Mouse (Mus musculus) liver, embryonic 14 days (tissue): ENCODE measurements around the gene Duxbl1. TPM values are rescaled to one million over a fixed set of nuclear protein-coding genes. Genes with fewer than 3 reads are reported as not detected.

ENCODE experiments used
- polyA plus RNA-seq: library from polyadenylated mRNA; depleted of rRNA; stranded (reverse); fragments of >200 nt; gene quantifications from 2 replicates; pipeline ENCODE4 v1.2.3, GENCODE M21; 2012; rRNA removed

Gene Duxbl1
- 0.06 and 0.16 TPM in 2 replicates for polyA plus RNA-seq

GRCm38 (mm10) chr14:25978371-25979241, at the start of gene Duxbl1:
Duxbl1 (plus strand) TSS chr14:25978577.

GRCm38 (mm10) chr14:25938004-25938403, 40.4 kb upstream of the Duxbl1 start, which contains the start of gene Cphx1:
Cphx1 (plus strand) TSS chr14:25938304.

Other genes with a start within 250 kb of the Duxbl1 start
- gene Zcchc24, start 209.5 kb upstream of the Duxbl1 start, polyA plus RNA-seq: 5.5 and 5.9 TPM in 2 replicates
- gene Anxa11, start 136.4 kb upstream of the Duxbl1 start, polyA plus RNA-seq: 4.7 and 6.2 TPM in 2 replicates
- 0.18 and 0.37 TPM in 2 replicates for gene Plac9a, start 75.5 kb upstream of the Duxbl1 start, polyA plus RNA-seq
- gene Tmem254a, start 50.9 kb upstream of the Duxbl1 start, polyA plus RNA-seq: 0.96 and 1.3 TPM in 2 replicates
- 0.08 TPM in 1 of 2 replicates, not detected in the other for gene Cphx1, start 40.3 kb upstream of the Duxbl1 start, polyA plus RNA-seq
- gene Gm9780, start 64.1 kb downstream of the Duxbl1 start, polyA plus RNA-seq: 1.8 and 4.6 TPM in 2 replicates
- gene Tmem254c, start 88.8 kb downstream of the Duxbl1 start, polyA plus RNA-seq: 5.4 and 7.5 TPM in 2 replicates
- gene Cphx2, start 102.9 kb downstream of the Duxbl1 start, polyA plus RNA-seq: not detected in 2 replicates
- 0.16 and 0.20 TPM in 2 replicates for gene Cphx3, start 103.7 kb downstream of the Duxbl1 start, polyA plus RNA-seq
- gene Duxbl2, start 139.8 kb downstream of the Duxbl1 start, polyA plus RNA-seq: 0.05 TPM in 1 of 2 replicates, not detected in the other
- gene Plac9b, start 203.9 kb downstream of the Duxbl1 start, polyA plus RNA-seq: 1.2 and 1.3 TPM in 2 replicates
- gene Tmem254b, start 228.5 kb downstream of the Duxbl1 start, polyA plus RNA-seq: 6.5 and 8.2 TPM in 2 replicates